Mouse (Mus musculus): ENCODE measurements around the gene Ggt6. TPM values are rescaled to one million over a fixed set of nuclear protein-coding genes. Genes with fewer than 3 reads are reported as not detected.

Gene Ggt6
- total and polyA plus RNA-seq, 2 experiments from 2014 or later, result not detected

GRCm38 (mm10) chr11:72411093-72411921 is 24.0 kb upstream of the Ggt6 start, which contains the start of gene Smtnl2:
Smtnl2 (minus strand) TSS chr11:72411713.
- no peak within 1 kb of the TSS for H3K27ac ChIP-seq (ENCODE audit: low read depth, low read length)
- no peak; the same call in 1 of the 2 replicates for TF ChIP-seq CTCF (IDR thresholded peaks at IDR 0.05; ENCODE audit: low read depth)

GRCm38 (mm10) chr11:72411945-72412344 is 23.4 kb upstream of the Ggt6 start:
- Histone ChIP-seq H3K4me1 (ENCODE audit: insufficient read depth) (no peaks in the 10 kb centered on the region), H3K4me2 (ENCODE audit: low read depth) (peak overlapping the region; percentile 85), H3K27me3 (ENCODE audit: insufficient read depth, low read length) (no peaks in the 10 kb centered on the region), H3K36me3 (ENCODE audit: insufficient read depth) (no peaks in the 10 kb centered on the region), H3K4me3 (ENCODE audit: low read depth, low read length) (peak overlapping the region; percentile 45), H3K27ac (ENCODE audit: low read depth, low read length) (no peak overlapping the region), H3K9me3 (ENCODE audit: low read length) (no peaks in the 10 kb centered on the region), H3K9ac (peak overlapping the region; percentile 49)
- 33% methylated on average over 9 of the region's 9 CpGs for WGBS
- no peak for TF ChIP-seq CTCF (IDR thresholded peaks at IDR 0.05; ENCODE audit: low read depth)
- no peak for DNase-seq
- no peak for ATAC-seq

More at GRCm38 (mm10) chr11:72411093-72411921, 24.0 kb upstream of the Ggt6 start, which contains the start of gene Smtnl2:
- Histone ChIP-seq H3K4me2 (ENCODE audit: low read depth) (peak within 1 kb of the TSS; percentile 85), H3K9me3 (ENCODE audit: low read length) (no peaks in the 10 kb centered on the region), H3K4me1 (ENCODE audit: insufficient read depth) (no peaks in the 10 kb centered on the region), H3K9ac (peak within 1 kb of the TSS; percentile 49), H3K36me3 (ENCODE audit: insufficient read depth) (no peaks in the 10 kb centered on the region), H3K27me3 (ENCODE audit: insufficient read depth, low read length) (no peaks in the 10 kb centered on the region), H3K4me3 (ENCODE audit: low read depth, low read length) (peak within 1 kb of the TSS; percentile 45)
- 2% methylated on average over 84 of the region's 86 CpGs for WGBS
- ATAC-seq (peak; percentile 86), DNase-seq (peak; percentile 74)

GRCm38 (mm10) chr11:72413016-72413415 is 22.3 kb upstream of the Ggt6 start:
- Histone ChIP-seq H3K4me2 (ENCODE audit: low read depth) (no peak overlapping the region), H3K27ac (ENCODE audit: low read depth, low read length) (no peak overlapping the region), H3K4me3 (ENCODE audit: low read depth, low read length) (no peak overlapping the region), H3K4me1 (ENCODE audit: insufficient read depth) (no peaks in the 10 kb centered on the region), H3K36me3 (ENCODE audit: insufficient read depth) (no peaks in the 10 kb centered on the region), H3K9ac (no peak overlapping the region), H3K27me3 (ENCODE audit: insufficient read depth, low read length) (no peaks in the 10 kb centered on the region), H3K9me3 (ENCODE audit: low read length) (no peaks in the 10 kb centered on the region)
- WGBS, result 74% methylated on average over 7 of the region's 7 CpGs
- ATAC-seq, result no peak
- DNase-seq, result no peak
- no peak for TF ChIP-seq CTCF (IDR thresholded peaks at IDR 0.05; ENCODE audit: low read depth)

GRCm38 (mm10) chr11:72413601-72414190 is 21.6 kb upstream of the Ggt6 start:
- no peak overlapping the region for H3K9ac ChIP-seq
- H3K4me1 ChIP-seq (ENCODE audit: insufficient read depth), result no peaks in the 10 kb centered on the region
- 64% methylated on average over 5 of the region's 5 CpGs for WGBS
- H3K27ac ChIP-seq (ENCODE audit: low read depth, low read length), result no peak overlapping the region
- no peak for ATAC-seq
- no peaks in the 10 kb centered on the region for H3K27me3 ChIP-seq (ENCODE audit: insufficient read depth, low read length)
- no peak for TF ChIP-seq CTCF (IDR thresholded peaks at IDR 0.05; ENCODE audit: low read depth)
- no peaks in the 10 kb centered on the region for H3K9me3 ChIP-seq (ENCODE audit: low read length)
- no peak overlapping the region for H3K4me3 ChIP-seq (ENCODE audit: low read depth, low read length)
- no peak overlapping the region for H3K4me2 ChIP-seq (ENCODE audit: low read depth)
- no peak for DNase-seq
- no peaks in the 10 kb centered on the region for H3K36me3 ChIP-seq (ENCODE audit: insufficient read depth)

GRCm38 (mm10) chr11:72415155-72415554 is 20.2 kb upstream of the Ggt6 start:
- H3K4me2 ChIP-seq (ENCODE audit: low read depth), result no peak overlapping the region
- H3K27me3 ChIP-seq (ENCODE audit: insufficient read depth, low read length), result no peaks in the 10 kb centered on the region
- H3K27ac ChIP-seq (ENCODE audit: low read depth, low read length), result no peak overlapping the region
- WGBS, result 89% methylated on average over 8 of the region's 8 CpGs
- H3K36me3 ChIP-seq (ENCODE audit: insufficient read depth), result no peaks in the 10 kb centered on the region
- no peak for TF ChIP-seq CTCF (IDR thresholded peaks at IDR 0.05; ENCODE audit: low read depth)
- no peaks in the 10 kb centered on the region for H3K9me3 ChIP-seq (ENCODE audit: low read length)
- H3K9ac ChIP-seq, result no peak overlapping the region
- H3K4me1 ChIP-seq (ENCODE audit: insufficient read depth), result no peaks in the 10 kb centered on the region
- ATAC-seq (no peak), DNase-seq (no peak)
- no peak overlapping the region for H3K4me3 ChIP-seq (ENCODE audit: low read depth, low read length)

GRCm38 (mm10) chr11:72416666-72417065 is 18.7 kb upstream of the Ggt6 start:
- ATAC-seq (no peak), DNase-seq (no peak)
- TF ChIP-seq CTCF (IDR thresholded peaks at IDR 0.05; ENCODE audit: low read depth), result no peak
- Histone ChIP-seq H3K9me3 (ENCODE audit: low read length) (no peaks in the 10 kb centered on the region), H3K27ac (ENCODE audit: low read depth, low read length) (no peak overlapping the region), H3K4me1 (ENCODE audit: insufficient read depth) (no peaks in the 10 kb centered on the region), H3K4me2 (ENCODE audit: low read depth) (no peak overlapping the region), H3K9ac (no peak overlapping the region), H3K4me3 (ENCODE audit: low read depth, low read length) (no peak overlapping the region), H3K36me3 (ENCODE audit: insufficient read depth) (no peaks in the 10 kb centered on the region), H3K27me3 (ENCODE audit: insufficient read depth, low read length) (no peaks in the 10 kb centered on the region)
- WGBS, result 94% methylated on average over 5 of the region's 5 CpGs

GRCm38 (mm10) chr11:72417376-72417775 is 17.9 kb upstream of the Ggt6 start:
- Histone ChIP-seq H3K4me3 (ENCODE audit: low read depth, low read length) (no peak overlapping the region), H3K27ac (ENCODE audit: low read depth, low read length) (no peak overlapping the region), H3K36me3 (ENCODE audit: insufficient read depth) (no peaks in the 10 kb centered on the region), H3K9me3 (ENCODE audit: low read length) (no peaks in the 10 kb centered on the region), H3K4me1 (ENCODE audit: insufficient read depth) (no peaks in the 10 kb centered on the region), H3K4me2 (ENCODE audit: low read depth) (no peak overlapping the region), H3K27me3 (ENCODE audit: insufficient read depth, low read length) (no peaks in the 10 kb centered on the region), H3K9ac (no peak overlapping the region)
- WGBS, result 9% methylated on average over 4 of the region's 4 CpGs
- DNase-seq (no peak), ATAC-seq (no peak)
- no peak for TF ChIP-seq CTCF (IDR thresholded peaks at IDR 0.05; ENCODE audit: low read depth)
